Mouse (Mus musculus): ENCODE results near the gene Fam124a. TPM values are rescaled to one million over a fixed set of nuclear protein-coding genes. Genes with fewer than 3 reads are reported as not detected.

The Fam124a gene
- 3.6 and 4.3 TPM in 2 replicates for polyA plus RNA-seq (2016; fragmentation: Nextera tagmentation; extraction: Ambion mirVana)

- H3K36me3 ChIP-seq: no peaks in the 10 kb centered on the region
- ATAC-seq (ENCODE audit: insufficient number of reproducible peaks, insufficient read depth, low FRiP score, low TSS enrichment): peak; percentile 89
- H3K9me3 ChIP-seq: no peaks in the 10 kb centered on the region
- under 1% methylated on average over 48 of the region's 51 CpGs for WGBS
- H3K4me2 ChIP-seq (replicated peaks): peak within 1 kb of the TSS; percentile 94
- peaks cover 4% of the 10 kb centered on the region; the same call in 1 of the 2 replicates for H3K4me1 ChIP-seq
- no peak within 1 kb of the TSS for H3K27ac ChIP-seq
- peak within 1 kb of the TSS; percentile 62 for H3K9ac ChIP-seq
- peaks cover 28% of the 10 kb centered on the region for H3K27me3 ChIP-seq
- H3K4me3 ChIP-seq: peak within 1 kb of the TSS; percentile 59
Measured at GRCm38 (mm10) chr14:62555309-62555829, at the start of gene Fam124a. Gene Fam124a (plus strand): TSS chr14:62555737.

GRCm38 (mm10) chr14:62506261-62506660, 49.3 kb upstream of the Fam124a start:
- WGBS: 85% methylated on average over 3 of the region's 3 CpGs
- H3K27ac ChIP-seq: no peak overlapping the region
- H3K27me3 ChIP-seq: no peaks in the 10 kb centered on the region
- H3K4me2 ChIP-seq (replicated peaks): no peak overlapping the region
- H3K9me3 ChIP-seq: no peaks in the 10 kb centered on the region
- H3K4me3 ChIP-seq: no peak overlapping the region
- H3K9ac ChIP-seq: no peak overlapping the region
- no peak for ATAC-seq (ENCODE audit: insufficient number of reproducible peaks, insufficient read depth, low FRiP score, low TSS enrichment)
- no peaks in the 10 kb centered on the region for H3K36me3 ChIP-seq
- no peaks in the 10 kb centered on the region for H3K4me1 ChIP-seq

GRCm38 (mm10) chr14:62509350-62509749, 46.2 kb upstream of the Fam124a start:
- WGBS: 67% methylated on average over 3 of the region's 3 CpGs
- no peak for ATAC-seq (ENCODE audit: insufficient number of reproducible peaks, insufficient read depth, low FRiP score, low TSS enrichment)

GRCm38 (mm10) chr14:62512845-62513244, 42.7 kb upstream of the Fam124a start:
- Histone ChIP-seq H3K36me3 (no peaks in the 10 kb centered on the region), H3K9me3 (no peaks in the 10 kb centered on the region), H3K4me2 (replicated peaks) (no peak overlapping the region), H3K4me3 (no peak overlapping the region), H3K27ac (no peak overlapping the region), H3K4me1 (no peaks in the 10 kb centered on the region), H3K9ac (no peak overlapping the region), H3K27me3 (no peaks in the 10 kb centered on the region)
- 74% methylated on average over 1 of the region's 1 CpGs for WGBS
- ATAC-seq (ENCODE audit: insufficient number of reproducible peaks, insufficient read depth, low FRiP score, low TSS enrichment): no peak

More at GRCm38 (mm10) chr14:62509350-62509749, 46.2 kb upstream of the Fam124a start:
- Histone ChIP-seq H3K9me3 (no peaks in the 10 kb centered on the region), H3K4me1 (no peaks in the 10 kb centered on the region), H3K27me3 (no peaks in the 10 kb centered on the region), H3K4me2 (replicated peaks) (no peak overlapping the region), H3K4me3 (no peak overlapping the region), H3K36me3 (no peaks in the 10 kb centered on the region), H3K27ac (no peak overlapping the region), H3K9ac (no peak overlapping the region)

GRCm38 (mm10) chr14:62530951-62531350, 24.6 kb upstream of the Fam124a start:
- Histone ChIP-seq H3K36me3 (no peaks in the 10 kb centered on the region), H3K4me1 (no peaks in the 10 kb centered on the region), H3K4me2 (replicated peaks) (no peak overlapping the region), H3K9ac (no peak overlapping the region), H3K27ac (no peak overlapping the region), H3K9me3 (no peaks in the 10 kb centered on the region), H3K27me3 (no peaks in the 10 kb centered on the region), H3K4me3 (no peak overlapping the region)
- ATAC-seq (ENCODE audit: insufficient number of reproducible peaks, insufficient read depth, low FRiP score, low TSS enrichment): no peak
- WGBS: 77% methylated on average over 2 of the region's 2 CpGs

- Histone ChIP-seq H3K27ac (no peak overlapping the region), H3K9me3 (no peaks in the 10 kb centered on the region), H3K4me1 (no peaks in the 10 kb centered on the region), H3K36me3 (no peaks in the 10 kb centered on the region), H3K4me2 (replicated peaks) (no peak overlapping the region), H3K27me3 (no peaks in the 10 kb centered on the region), H3K4me3 (no peak overlapping the region), H3K9ac (no peak overlapping the region)
- ATAC-seq (ENCODE audit: insufficient number of reproducible peaks, insufficient read depth, low FRiP score, low TSS enrichment): no peak
- WGBS: 64% methylated on average over 5 of the region's 5 CpGs
Measured at GRCm38 (mm10) chr14:62536127-62536526, 19.4 kb upstream of the Fam124a start.

GRCm38 (mm10) chr14:62536988-62537387, 18.5 kb upstream of the Fam124a start:
- H3K27me3 ChIP-seq: no peaks in the 10 kb centered on the region
- no peak overlapping the region for H3K9ac ChIP-seq
- H3K27ac ChIP-seq: no peak overlapping the region
- no peak overlapping the region for H3K4me3 ChIP-seq
- H3K4me1 ChIP-seq: no peaks in the 10 kb centered on the region
- no peak for ATAC-seq (ENCODE audit: insufficient number of reproducible peaks, insufficient read depth, low FRiP score, low TSS enrichment)
- H3K4me2 ChIP-seq (replicated peaks): no peak overlapping the region
- whole genome bisulfite sequencing: 66% methylated on average over 5 of the region's 5 CpGs
- H3K9me3 ChIP-seq: no peaks in the 10 kb centered on the region
- no peaks in the 10 kb centered on the region for H3K36me3 ChIP-seq

GRCm38 (mm10) chr14:62539834-62540233, 15.7 kb upstream of the Fam124a start:
- no peak overlapping the region for H3K27ac ChIP-seq
- no peaks in the 10 kb centered on the region for H3K4me1 ChIP-seq
- H3K9ac ChIP-seq: no peak overlapping the region
- ATAC-seq (ENCODE audit: insufficient number of reproducible peaks, insufficient read depth, low FRiP score, low TSS enrichment): no peak
- no peak overlapping the region for H3K4me3 ChIP-seq
- WGBS: 78% methylated on average over 3 of the region's 3 CpGs
- H3K4me2 ChIP-seq (replicated peaks): no peak overlapping the region
- H3K9me3 ChIP-seq: no peaks in the 10 kb centered on the region
- no peaks in the 10 kb centered on the region for H3K27me3 ChIP-seq
- H3K36me3 ChIP-seq: no peaks in the 10 kb centered on the region

GRCm38 (mm10) chr14:62541751-62542150, 13.8 kb upstream of the Fam124a start:
- no peaks in the 10 kb centered on the region for H3K27me3 ChIP-seq
- no peaks in the 10 kb centered on the region for H3K36me3 ChIP-seq
- H3K27ac ChIP-seq: no peak overlapping the region
- no peak overlapping the region for H3K4me3 ChIP-seq
- no peaks in the 10 kb centered on the region for H3K9me3 ChIP-seq
- no peak overlapping the region for H3K4me2 ChIP-seq (replicated peaks)
- no peak overlapping the region for H3K9ac ChIP-seq
- no peak for ATAC-seq (ENCODE audit: insufficient number of reproducible peaks, insufficient read depth, low FRiP score, low TSS enrichment)
- WGBS: 74% methylated on average over 1 of the region's 1 CpGs
- H3K4me1 ChIP-seq: no peaks in the 10 kb centered on the region

- Histone ChIP-seq H3K27ac (no peak overlapping the region), H3K36me3 (no peaks in the 10 kb centered on the region), H3K4me2 (replicated peaks) (no peak overlapping the region), H3K9me3 (no peaks in the 10 kb centered on the region), H3K9ac (no peak overlapping the region), H3K4me3 (no peak overlapping the region), H3K27me3 (no peaks in the 10 kb centered on the region), H3K4me1 (no peaks in the 10 kb centered on the region)
- 86% methylated on average over 6 of the region's 6 CpGs for WGBS
- ATAC-seq (ENCODE audit: insufficient number of reproducible peaks, insufficient read depth, low FRiP score, low TSS enrichment): no peak
Measured at GRCm38 (mm10) chr14:62546296-62546695, 9.2 kb upstream of the Fam124a start.

- Histone ChIP-seq H3K27ac (no peak overlapping the region), H3K4me2 (replicated peaks) (no peak overlapping the region), H3K9ac (no peak overlapping the region), H3K27me3 (no peaks in the 10 kb centered on the region), H3K36me3 (no peaks in the 10 kb centered on the region), H3K9me3 (no peaks in the 10 kb centered on the region), H3K4me3 (no peak overlapping the region), H3K4me1 (no peaks in the 10 kb centered on the region)
- ATAC-seq (ENCODE audit: insufficient number of reproducible peaks, insufficient read depth, low FRiP score, low TSS enrichment): no peak
- 50% methylated on average over 4 of the region's 4 CpGs for WGBS
Measured at GRCm38 (mm10) chr14:62546746-62547145, 8.8 kb upstream of the Fam124a start.

- Histone ChIP-seq H3K36me3 (no peaks in the 10 kb centered on the region), H3K4me2 (replicated peaks) (no peak overlapping the region), H3K9ac (no peak overlapping the region), H3K9me3 (no peaks in the 10 kb centered on the region), H3K4me3 (no peak overlapping the region), H3K27ac (no peak overlapping the region), H3K27me3 (peaks cover 11% of the 10 kb centered on the region), H3K4me1 (no peaks in the 10 kb centered on the region)
- WGBS: 41% methylated on average over 4 of the region's 4 CpGs
- ATAC-seq (ENCODE audit: insufficient number of reproducible peaks, insufficient read depth, low FRiP score, low TSS enrichment): no peak
Measured at GRCm38 (mm10) chr14:62550121-62550520, 5.4 kb upstream of the Fam124a start.

All from embryonic facial prominence, embryonic 12.5 days (tissue).